Mouse (Mus musculus) E14TG2a.4 (cell line): ENCODE measurements around the gene Prss54.

Source experiments
- CTCF ChIP-seq: conservative IDR thresholded peaks from 2 replicates; pipeline ENCODE4 v1.5.1; 2014; ENCODE audit warnings: low read length
- NANOG ChIP-seq: IDR thresholded peaks from 2 replicates; pipeline ENCODE4 v1.6.1; 2014; ENCODE audit warnings: borderline replicate concordance, low read length, mixed read lengths

GRCm38 (mm10) chr8:95587339-95587738, 11.2 kb upstream of the Prss54 start:
- TF ChIP-seq CTCF (no peak), NANOG (no peak)
